Mouse (Mus musculus): ENCODE results near the gene Ripor1.

Ripor1 gene

DNA sequence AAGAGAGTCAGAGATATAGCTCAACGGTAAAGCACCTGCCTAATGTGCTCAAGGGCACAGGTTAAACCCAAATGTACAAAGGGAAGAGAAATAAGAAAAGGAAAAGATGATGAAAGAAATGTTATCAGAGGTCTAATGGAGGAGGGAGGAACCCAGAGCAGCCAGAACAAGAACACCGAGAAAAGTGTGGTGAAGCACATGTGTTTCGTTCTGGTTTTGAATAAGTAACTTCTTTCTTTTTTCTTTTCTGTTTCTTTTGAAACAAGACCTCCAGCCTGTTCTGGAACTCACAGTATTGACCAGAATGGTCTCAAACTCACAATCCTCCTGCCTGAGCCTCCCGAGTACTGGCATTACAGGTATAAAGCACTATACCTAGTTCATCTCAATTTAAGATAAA, 24.3 kb downstream of the Ripor1 start:
- in situ Hi-C loops (cut with MseI, MboI) = no loop called here

- in situ Hi-C loops (cut with MseI, MboI) = no loop called here
Measured at GRCm38 (mm10) chr8:105634771-105635458, 29.9 kb downstream of the Ripor1 start.

- in situ Hi-C loops (cut with MseI, MboI) = no loop called here
Measured at GRCm38 (mm10) chr8:105635481-105635880, 30.4 kb downstream of the Ripor1 start.

GRCm38 (mm10) chr8:105636018-105636962, 31.2 kb downstream of the Ripor1 start, which contains the start of gene Ctcf:
Gene Ctcf (plus strand): TSS chr8:105636568.
- in situ Hi-C loops (cut with MseI, MboI) = no loop called here

DNA sequence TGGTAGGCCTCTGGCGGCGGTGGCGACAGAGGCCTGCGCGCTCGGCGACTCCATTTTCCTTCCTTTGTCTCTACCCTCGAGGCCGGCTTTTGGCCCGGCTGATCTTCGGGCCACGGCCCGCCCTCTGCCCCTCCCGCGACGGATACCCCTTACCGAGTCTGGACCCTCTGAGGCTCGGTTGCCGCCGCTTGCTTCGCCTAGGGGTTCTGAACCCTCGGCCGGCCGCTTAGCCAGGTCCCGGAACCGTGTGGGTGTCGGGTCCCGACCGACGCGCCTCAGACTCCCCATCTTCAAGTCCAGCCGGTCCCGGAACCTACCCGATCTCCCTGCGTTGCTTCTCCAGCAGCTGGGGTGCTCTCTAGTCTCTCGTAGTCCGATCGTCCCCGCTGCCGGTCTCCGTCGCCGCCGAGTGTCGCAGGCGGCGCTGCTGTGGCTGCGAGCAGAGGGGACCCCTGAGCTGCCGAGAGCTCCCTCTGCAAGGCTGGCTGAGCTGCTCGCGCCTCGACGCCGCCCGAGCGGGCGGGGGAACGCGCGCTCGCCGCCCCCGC, 32.0 kb downstream of the Ripor1 start, which contains the start of gene Agrp:
Gene Agrp (minus strand): TSS at position 431 of the 548 bp plus-strand sequence.
- in situ Hi-C loops (cut with MseI, MboI) = no loop called here

DNA sequence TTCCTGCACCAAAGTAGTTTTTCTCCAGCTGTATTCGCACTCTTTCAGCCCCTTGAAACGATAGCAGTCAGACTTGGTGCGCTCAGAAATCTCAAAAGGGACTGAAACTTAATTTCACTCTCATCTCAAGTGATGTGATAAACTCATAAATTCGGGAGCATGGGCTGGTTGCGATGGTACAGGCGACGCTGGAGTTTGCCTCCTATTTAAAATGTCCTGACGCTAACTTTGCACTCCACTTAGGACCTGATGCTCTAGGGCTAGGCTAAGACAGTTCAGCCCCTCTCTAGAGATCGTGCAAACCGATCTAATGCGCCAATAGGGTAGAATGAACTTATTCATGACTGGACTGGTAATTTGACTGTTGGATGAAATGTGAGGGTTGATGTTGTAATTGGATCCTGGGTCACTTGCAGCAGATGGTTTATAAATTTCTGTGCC, 32.6 kb downstream of the Ripor1 start:
- in situ Hi-C loops (cut with MseI, MboI) = no loop called here

DNA sequence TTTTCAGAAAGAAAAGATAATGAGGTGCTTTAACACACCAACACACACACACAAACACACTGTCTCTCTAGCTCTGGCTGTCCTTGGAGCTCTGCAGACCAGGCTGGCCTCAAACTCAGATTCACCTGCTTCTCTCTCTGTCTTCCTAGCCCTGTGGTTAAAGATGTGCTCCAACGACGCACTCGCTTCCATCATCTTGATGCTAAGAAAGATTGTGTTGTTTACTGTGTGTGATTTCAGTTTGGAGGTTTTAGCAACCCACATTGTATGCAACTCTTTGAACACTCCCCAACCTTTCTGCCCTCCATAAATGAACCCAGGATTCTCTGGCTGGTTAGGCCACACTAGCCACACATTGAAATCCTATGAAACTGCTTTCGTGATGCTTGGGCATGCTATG, 33.5 kb downstream of the Ripor1 start:
- in situ Hi-C loops (cut with MseI, MboI) = no loop called here

DNA sequence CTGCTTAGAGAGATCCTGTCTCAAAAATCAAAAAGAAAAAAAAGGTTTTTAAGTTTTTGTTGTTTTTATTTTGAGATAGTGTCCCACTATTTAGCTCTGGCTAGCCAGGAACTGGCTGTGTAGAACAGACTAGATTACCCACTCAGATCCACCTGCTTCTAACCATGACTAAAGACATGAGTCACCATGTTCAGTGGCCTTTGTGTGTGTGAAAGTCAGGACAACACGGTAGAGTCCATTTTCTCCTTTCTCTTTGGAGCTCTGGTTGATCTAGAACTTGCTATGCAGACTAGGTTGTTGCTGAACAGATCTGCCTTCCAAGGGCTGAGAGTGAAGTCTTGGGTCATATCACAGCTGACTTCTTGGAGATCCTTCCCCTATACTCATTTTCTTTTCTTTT, 34.8 kb downstream of the Ripor1 start:
- in situ Hi-C loops (cut with MseI, MboI) = no loop called here

DNA sequence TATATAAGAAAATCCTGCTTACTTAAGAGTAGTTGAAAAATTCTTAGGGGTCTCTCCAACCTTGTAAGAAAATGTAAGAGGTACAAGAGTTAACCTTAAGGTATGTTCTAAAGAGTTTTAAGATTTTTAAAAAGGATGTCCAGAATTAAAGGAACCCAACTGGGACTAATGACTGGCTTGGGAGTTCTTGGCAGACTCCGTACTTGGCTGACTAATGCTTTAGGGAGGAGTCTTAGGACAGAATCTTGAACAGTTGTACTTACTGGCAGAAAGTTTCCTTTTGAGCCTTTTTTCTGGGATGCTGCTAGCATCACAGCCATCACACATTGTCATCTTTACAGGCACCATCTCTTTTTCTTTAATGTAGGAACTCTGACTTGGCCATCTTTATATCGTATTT, 35.5 kb downstream of the Ripor1 start:
- in situ Hi-C loops (cut with MseI, MboI) = no loop called here

GRCm38 (mm10) chr8:105645205-105645604, 40.1 kb downstream of the Ripor1 start:
- in situ Hi-C loops (cut with MseI, MboI) = no loop called here

- in situ Hi-C loops (cut with MseI, MboI) = no loop called here
Measured at GRCm38 (mm10) chr8:105648929-105649328, 43.9 kb downstream of the Ripor1 start.

- in situ Hi-C loops (cut with MseI, MboI) = no loop called here
Measured at GRCm38 (mm10) chr8:105657641-105658040, 52.6 kb downstream of the Ripor1 start.

- in situ Hi-C loops (cut with MseI, MboI) = no loop called here
Measured at GRCm38 (mm10) chr8:105661167-105661566, 56.1 kb downstream of the Ripor1 start.

Data from mouse trophoblast stem cell (cell line).